Mouse (Mus musculus): ENCODE measurements around the gene Enah.

Enah gene

DNA sequence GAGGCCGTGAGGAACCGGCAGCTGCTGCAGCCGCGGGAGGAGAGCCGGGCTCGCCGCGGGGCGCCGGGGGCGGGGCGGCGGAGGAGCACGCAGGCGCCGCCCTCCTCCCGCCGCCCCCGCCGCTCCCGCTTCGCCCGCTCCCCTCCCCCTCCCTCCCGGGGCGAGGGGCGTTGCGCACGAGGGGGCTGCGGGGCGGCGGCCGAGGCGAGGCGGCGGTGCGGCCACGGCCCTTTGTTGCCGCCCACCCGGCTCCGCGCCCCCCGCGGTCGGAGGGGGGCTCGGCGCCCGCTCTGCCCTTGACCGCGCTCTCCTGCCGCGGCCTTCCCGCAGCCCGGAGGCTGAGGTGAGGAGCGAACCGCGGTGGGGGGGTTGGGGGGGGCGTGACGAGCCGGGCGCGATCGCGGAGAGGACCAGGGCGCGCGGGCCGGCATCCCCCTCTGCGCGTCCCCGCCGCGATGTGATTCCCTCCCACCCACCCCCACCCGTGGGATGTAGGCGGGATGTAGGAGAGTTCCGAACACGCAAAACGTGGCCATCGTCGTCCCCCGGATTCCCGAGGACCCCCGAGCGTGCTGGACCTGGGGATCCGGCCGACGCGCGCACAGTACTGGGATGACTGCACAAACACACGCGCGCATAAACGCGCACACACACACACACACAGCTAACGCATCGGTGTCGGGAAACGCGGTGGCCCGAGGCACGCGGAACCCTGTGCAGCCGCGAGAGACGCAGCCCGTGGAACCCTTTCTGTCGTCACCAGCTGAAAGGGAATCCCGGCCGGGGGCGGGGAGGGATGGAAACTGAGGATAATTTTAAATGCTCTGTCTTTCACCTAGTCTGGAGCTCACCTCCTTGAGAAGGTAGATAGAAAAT lies at the start of gene Enah:
TSS of gene Enah (minus strand) at position 65 of the 876 bp plus-strand sequence.
- peak; percentile 77 to 86 for DNase-seq

DNA sequence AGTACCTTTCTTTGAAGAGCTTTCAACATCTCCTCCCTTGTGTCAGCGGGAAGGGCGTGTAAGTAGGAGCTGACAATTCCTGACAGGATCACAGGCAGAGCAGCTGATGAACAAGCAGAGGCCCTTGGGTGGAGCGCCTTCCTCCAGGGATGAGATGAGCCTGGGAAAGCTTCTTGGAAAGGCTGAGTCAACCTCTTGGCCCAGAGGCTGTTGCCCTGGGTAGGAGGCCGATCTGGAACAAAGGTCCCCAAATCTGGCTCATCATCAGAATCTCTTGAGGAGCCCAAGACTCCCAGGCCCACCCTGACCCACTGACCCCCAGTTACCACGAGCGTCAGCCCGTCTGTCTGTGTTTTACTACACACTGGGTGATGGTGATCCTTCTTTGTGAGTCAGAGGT lies 48.3 kb upstream of the Enah start:
- no peak for DNase-seq

DNA sequence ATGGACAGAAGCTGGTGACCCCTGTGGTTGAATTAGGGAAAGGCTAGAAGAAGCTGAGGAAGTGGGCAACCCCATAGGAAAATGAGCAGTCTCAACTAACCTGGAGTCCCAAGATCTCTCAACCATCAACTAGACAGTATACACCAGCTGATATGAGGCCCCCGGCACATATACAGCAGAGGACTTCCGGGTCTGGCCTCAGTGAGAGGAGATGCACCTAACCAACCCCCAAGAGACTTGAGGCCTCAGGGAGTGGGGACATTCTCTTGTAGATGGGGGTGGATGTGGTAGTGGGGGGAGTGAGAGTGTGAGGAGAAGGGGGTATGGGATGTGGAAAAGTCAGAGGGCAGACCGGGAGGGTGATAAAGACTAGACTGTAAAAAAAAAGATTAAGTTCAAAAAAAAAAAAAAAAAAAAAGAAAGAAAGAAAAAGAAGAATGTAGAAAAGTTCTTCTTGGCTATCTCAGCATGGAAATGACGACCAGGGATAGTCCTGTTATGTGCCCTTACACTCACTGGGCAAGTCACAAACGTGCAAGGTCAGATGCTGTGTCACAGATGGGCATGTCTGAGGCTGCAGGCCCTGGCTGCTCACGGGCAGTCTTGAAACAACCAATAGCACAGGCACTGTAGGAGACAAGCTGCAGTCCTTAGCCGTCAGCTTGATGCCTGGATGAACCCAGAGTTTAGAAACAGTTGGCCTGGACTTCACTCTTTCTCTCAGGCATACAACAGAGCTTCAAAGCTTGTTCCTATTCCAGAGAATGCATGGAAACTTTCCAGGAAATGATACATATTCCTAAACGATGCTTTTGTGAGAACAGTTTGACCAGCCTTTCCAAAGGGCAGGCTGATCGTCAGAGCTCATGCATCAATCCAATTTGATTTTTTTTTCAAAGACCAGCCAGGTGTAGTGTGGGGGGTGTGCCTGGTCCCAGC lies 47.0 kb upstream of the Enah start:
- DNase-seq, result no peak

DNA sequence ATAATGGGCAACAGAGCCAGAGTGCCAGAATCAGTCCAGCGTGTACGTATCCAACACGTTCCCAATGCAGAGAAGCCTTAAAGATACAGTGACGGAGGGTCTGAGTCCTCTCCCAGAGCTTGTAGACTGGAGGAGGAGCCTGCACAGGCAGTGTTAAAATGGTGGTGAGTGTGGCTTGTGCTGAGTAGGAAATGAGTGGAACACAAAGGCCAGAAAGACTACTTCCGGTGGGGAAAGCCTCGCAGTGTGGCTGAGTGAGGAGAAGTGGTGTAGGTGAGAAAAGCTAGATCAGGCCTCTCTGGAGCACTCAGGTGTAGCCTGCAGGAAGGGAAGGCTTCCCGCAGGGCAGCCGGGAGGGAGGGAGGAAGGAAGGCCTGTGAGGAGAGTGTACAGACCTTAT lies 43.9 kb upstream of the Enah start:
- DNase-seq, result peak in 1 of 2 experiments; percentile 11

DNA sequence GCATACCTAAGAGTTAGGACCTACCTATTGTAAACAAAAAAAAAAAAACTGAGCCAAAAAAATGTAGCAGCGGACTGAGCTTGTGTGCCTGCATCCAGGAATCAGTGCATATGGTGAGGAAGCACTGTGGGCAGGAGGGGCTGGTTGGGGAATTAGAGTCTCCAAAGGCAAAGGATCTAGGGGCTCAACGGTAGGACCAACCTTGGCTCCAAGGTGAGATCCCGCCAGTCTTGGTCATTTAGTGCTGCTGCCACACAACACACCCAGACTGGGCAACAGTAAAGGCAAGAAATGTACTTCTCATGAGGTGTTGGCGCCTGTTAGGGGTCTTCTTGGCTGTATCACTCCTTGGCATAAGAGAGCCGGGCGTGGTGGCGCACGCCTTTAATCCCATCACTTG lies 43.0 kb upstream of the Enah start:
- DNase-seq, result no peak

DNA sequence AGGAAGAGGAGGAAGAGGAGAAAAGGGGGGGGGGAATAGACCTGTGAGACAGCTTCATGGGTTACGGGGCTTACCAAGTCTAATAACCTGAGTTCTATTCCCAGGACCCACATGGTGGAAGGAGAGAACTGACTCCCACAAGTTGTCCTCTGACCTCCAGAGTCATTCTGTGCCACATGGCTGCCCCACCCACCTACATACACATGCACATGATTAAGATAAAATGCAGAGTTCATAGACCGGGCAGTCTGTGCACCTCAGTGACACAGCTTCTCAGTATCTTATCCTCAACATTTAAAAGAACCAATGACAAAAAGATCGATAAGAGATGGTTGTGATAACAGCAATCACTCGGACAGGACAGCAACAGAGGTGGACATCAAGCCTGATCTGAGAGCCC lies 41.4 kb upstream of the Enah start:
- DNase-seq, result no peak

DNA sequence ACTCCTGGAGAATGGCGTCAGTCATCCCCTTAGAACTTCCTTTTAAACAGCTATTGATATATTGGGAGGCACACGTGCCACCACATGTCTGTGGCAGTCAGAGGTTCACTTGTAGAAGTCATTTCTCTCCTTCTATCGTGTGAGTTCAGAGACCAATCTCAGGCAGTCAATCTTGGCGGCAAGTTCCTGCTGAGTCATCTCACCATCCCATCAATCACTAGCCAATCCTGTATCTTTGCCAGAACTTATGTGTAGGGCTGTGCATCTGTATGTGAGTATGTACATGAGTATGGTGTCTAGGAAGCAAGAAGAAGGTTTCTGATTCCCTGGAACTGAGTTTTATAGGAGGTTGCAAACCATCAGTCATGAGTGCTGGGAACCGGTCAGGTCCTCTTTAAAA lies 40.0 kb upstream of the Enah start:
- DNase-seq, result no peak

DNA sequence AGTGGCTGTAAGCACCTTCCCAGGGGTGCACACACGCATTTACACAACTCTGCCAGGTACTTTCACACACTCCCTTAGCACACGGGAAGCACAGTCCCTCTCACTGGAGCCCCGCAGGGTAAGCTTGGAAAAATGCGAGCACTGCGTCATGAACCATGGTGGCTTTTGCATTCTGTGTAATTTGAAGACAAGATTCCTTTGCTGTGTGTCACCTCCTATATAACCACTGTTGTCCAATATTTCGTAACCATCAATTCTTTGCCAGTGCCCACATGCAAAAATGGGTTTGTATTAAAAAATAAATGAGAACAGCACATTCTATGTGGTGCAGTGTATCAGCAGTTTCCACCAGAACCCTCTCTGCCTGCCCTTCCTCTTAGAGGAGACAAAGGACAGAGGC lies 38.2 kb upstream of the Enah start:
- DNase-seq, result no peak

DNA sequence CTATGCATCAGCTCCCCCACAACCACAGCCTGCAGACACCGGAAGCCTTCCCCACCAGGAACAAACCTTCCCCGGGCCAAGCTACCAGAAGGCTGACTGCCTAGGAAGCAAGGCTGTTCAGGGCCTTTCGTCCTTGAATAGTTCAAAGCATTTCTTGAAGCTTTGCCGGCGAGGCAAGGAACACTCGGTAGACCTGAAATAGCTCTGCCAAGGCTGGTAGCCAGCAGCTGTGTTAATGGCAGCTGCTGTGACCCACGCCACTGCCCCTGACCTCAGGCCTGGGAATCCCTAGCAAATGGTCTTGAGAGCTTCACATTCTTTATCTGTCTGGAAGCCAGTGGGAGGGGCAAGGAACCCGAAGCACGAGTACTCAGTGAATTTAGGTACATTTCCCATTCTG lies 35.3 kb upstream of the Enah start:
- DNase-seq, result peak; percentile 16 to 42

DNA sequence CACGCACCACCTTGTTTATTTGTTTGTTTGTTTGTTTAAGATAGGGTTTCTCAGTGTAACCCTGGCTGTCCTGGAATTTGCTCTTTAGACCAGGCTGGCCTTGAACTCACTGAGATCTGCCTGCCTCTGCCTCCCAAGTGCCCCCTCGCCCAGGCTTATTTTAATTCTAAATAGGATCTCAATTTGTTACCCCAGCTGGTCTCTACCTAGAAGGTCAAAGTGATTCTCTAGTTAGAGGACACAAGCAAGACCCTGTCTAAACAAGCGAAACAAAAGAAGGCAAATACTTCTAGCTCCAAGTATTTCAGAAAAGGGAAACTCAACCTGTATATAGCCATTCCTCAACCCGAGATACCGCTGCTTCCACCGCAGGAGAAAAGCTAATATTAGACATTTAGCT lies 34.9 kb upstream of the Enah start:
- no peak for DNase-seq

DNA sequence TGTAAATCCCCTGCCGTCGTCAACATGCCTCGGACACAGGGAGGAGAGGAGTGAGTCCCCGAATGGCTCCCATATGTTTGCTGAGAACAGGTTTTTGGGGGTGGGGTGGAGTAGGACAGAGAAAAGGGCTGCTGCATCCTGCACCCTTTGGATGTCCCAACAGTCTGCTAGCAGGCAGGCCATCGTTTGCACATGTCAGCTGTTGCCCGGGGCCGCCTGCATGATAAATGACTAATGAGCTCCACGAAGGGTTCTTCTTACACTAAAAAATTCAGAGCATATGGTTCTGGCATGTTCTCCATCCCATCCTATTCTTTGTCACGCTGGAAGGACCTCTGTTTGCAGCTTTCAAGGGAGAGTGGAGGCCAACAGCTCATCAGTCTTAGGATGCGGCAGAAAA lies 33.2 kb upstream of the Enah start:
- peak in 1 of 2 experiments; percentile 31 for DNase-seq

DNA sequence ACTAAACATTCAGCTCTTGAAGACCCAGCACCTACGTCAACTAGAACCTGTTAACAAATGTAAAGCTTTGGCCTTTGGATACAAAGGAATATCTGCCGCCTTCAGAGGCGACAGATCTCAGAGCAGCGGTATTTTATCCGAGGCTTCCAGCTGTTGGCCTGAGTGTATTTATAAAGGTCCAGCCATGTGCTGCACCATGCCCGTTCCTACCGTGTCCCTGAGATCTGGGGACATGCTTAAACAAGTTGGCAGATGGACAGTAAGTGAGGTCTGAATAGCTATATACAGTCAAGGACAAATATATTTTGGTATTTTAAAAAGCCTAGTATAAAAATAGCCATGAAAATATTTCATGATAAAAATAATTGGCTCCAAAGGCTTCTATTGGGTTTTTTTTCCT lies 32.6 kb upstream of the Enah start:
- no peak for DNase-seq

DNA sequence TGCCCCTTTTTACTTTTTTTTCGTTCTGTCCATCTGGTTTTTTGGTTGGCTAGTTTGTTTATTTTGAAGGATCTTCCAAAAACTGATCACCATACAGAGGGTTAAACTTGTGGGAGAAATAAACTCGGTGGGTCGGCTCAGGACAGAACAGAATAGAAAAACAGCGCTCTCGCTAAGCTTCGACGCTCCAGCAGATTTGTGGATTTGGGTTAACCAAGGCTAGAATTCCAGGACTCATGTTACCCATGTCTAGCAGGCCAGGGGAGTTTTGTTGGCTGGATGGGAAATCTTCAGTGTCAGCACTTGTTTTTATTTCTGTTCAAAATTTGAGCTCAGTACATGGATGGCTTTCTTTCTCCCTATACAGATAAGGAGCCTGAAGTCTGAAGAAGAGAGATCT lies 30.0 kb upstream of the Enah start:
- no peak for DNase-seq

DNA sequence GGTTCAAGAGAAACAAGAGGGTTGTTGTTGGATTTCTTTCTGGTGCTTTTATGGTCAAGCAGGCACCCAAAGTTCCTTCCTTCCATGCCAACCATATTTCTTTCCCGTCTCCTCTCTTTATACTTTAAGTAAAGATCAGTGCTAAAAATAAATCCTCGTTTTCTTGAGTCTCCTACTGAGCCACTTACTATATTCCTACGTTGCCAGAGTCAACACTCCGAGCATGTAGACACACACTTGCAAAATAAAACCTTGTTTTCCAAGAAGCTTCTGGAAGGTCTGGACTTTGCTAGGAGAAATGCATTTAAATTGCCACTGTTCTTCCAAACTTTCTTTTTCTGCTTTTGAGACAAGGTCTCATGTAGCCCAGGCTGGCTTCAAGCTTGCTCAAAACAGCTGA lies 28.3 kb upstream of the Enah start:
- no peak for DNase-seq

DNA sequence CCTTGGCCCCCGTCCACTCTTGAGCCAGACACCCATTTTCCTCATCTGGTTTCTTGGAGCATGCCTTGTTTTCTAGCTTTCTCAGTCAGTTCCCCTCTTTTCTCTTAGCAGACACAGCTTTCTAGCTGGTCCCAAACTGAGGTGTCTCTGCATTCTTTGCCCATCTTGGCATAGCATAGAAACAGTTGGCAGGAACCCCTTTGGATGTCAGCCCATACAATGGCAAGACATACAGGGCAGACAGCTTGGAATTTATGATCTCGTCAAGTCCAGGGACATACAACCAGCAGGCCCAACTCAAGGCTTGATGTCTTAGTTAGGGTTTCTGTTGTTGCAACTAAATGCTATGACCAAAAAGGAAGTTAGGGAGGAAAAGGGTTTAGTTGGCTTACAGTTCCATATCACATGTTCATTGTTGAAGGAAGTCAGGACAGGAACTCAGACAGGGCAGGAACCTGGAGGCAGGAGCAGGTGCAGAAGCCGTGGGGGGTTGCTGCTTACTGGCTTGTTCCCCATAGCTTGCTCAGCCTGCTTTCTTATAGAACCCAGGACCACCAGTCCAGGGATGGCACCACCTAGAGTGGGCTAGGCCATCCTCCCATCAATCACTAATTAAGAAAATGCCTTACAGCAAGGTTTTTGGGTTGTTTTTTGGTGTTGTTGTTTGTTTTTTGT lies 27.4 kb upstream of the Enah start:
- no peak for DNase-seq

DNA sequence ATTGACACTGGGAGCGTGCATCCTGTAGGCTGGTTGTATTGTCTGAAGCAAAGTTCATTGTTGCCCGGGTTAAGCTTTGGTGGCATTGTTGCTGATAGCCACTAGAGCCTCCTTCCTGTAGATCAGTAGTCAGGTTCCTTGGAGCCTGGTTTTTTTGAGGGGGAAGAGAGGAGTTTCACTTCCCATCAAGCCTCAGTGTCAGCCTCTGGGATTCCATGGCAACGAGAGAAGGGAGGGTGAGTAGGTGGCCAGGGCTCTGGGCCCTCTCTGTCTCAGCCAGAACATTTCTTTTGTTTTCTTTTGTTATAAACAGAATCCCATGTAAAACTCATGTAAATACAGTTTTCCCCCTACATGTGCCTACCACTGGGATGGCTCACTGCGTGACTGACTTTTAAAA lies 25.4 kb upstream of the Enah start:
- no peak for DNase-seq

DNA sequence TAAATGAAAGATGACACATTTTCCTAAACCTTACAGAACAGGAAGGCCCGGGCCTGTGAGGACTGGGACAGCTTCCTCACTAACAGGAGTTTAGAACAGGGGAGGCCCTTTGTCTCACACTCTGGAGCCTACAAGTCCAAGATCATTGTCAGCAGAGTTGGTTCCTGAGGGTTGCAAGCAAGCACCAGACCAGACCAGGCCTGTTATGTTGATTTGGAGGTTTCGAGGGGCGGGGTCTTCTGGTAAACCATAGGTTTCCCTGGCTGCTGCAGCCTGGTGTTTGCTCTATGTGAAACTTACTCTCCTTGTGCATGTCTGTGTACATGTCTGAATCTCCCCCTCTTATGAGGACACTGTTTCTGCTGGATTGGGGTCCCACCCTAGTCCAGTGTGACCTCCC lies 20.7 kb upstream of the Enah start:
- no peak for DNase-seq

DNA sequence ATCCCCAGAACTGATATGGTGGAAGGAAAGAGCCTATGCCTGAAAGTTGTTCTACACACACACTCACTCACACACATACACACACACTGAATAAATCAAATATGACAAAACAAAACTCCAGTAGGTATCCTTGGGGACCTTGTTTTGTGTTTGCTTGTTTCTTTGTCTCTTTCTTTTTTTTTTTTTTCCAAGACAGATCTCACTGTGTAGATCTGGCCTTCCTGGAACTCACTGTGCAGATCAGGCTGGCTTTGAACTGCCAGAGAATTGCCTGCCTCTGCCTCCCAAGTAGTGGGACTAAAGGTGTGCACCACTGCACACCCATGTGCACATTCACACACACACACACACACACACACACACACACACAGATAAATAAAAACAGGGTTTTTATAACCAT lies 12.0 kb upstream of the Enah start:
- DNase-seq, result no peak

DNA sequence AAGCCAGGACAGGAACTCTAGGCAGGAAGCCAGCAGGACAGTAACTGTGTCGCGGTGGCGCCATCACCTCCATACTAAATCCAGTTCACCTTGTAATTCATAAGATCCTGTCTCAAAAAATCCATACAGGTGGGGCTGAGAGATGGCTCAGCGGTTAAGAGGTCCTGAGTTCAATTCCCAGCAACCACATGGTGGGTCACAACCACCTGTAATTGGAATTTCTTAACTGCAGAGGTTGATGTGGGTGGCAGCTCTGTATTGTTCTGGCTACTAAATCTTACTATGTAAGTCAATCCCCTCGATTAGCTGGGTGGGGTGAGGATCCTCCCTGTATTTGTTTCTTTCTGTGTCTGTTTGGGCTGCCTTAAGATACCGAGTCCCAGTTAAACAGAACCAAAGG lies 11.3 kb upstream of the Enah start:
- no peak for DNase-seq

DNA sequence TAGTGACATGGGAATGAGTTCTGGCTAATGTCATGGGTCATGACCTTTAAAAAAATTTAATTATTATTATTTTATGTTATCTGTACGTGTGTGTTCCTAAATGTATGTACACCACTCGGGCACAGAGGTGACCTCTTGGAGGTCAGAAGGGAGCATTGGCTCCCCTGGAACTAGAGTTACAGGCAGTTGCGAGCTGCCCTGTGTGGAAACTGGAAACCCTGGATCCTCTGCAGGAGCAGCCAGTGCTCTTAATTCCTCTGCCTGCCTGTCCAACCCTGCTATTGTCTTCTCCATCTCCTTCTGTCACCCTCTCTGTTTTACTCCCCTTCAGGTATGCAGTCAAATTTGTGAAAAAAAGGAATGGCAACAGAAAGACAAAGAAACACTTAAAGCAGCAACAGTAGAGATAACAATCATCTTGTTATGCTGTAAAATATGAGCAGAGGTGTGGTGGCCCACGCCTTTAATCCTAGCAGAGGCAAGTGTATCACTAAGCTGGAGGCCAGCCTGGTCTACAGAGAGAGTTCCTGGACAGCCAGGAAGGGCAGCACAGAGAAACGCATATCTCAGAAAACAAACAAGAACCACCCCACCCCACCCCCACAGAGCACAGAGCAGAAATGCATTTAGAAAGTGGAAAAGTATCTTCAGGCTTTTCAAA lies 10.3 kb upstream of the Enah start:
- DNase-seq, result no peak

DNA sequence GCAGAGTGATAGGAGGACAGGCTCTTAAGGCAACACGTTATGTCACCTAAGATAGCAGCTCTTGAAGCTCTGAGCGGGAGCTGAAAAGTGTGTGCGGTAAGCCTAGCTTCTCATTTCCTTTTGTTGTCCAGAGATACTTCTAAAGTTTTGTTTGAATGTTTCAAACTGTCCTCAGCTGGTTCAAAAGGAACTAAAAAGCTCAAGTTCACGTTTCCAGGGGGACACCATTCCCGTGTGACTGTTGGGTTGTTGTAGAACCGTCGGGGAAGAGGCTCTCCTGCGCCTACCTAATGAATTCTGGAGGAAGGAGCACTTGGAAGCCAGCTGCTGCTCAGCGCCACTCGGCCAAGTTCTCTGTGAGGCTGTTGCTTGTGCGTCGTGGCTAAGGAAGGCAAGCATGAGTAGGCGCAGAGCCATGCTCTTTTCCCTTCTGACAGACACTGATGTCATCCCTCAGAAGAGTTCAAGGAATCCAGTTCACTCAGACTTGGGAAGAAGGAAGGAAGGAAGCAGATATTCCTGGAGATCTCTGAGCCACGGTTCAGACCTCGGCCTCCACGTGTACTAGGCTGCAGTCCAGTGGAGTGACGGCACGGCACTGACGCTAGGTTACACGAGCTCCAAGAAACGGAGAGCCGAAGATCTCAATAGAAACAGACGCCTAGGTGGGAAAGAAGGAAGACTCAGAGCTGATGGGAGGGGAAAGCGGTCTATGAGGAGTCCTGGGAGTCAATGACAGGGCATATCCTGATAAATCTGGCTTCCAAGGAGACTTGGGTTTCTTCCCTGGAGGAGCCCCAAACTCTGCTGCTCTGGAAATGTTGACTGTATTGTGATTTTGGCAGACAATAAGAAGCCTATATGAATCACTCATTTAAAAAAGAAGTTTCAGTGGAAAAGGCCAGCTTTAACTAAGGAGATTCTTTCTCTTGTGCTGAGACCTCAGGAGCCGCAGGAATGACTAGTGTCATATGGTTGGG lies 8.7 kb upstream of the Enah start:
- DNase-seq, result peak in 1 of 2 experiments; percentile 23

Data from kidney, postnatal 4 days (tissue).